Mouse (Mus musculus): ENCODE measurements around the gene Cdh13.

The Cdh13 gene

GRCm38 (mm10) chr8:118380782-118381181, 97.2 kb downstream of the Cdh13 start:
- DNase-seq (ENCODE audit: low spot score in 2 of 2) = no peak

- DNase-seq (ENCODE audit: low spot score in 2 of 2) = no peak
Observed at GRCm38 (mm10) chr8:118381641-118382040, 98.1 kb downstream of the Cdh13 start.

- DNase-seq (ENCODE audit: low spot score in 2 of 2) = no peak
Observed at GRCm38 (mm10) chr8:118384314-118384713, 100.8 kb downstream of the Cdh13 start.

GRCm38 (mm10) chr8:118389456-118389855, 105.9 kb downstream of the Cdh13 start:
- no peak for DNase-seq (ENCODE audit: low spot score in 2 of 2)

GRCm38 (mm10) chr8:118393909-118394650, 110.5 kb downstream of the Cdh13 start:
- no peak for DNase-seq (ENCODE audit: low spot score in 2 of 2)

- no peak for DNase-seq (ENCODE audit: low spot score in 2 of 2)
Observed at GRCm38 (mm10) chr8:118395178-118395577, 111.6 kb downstream of the Cdh13 start.

GRCm38 (mm10) chr8:118404836-118405235, 121.3 kb downstream of the Cdh13 start:
- no peak for DNase-seq (ENCODE audit: low spot score in 2 of 2)

- no peak for DNase-seq (ENCODE audit: low spot score in 2 of 2)
Observed at GRCm38 (mm10) chr8:118407322-118407721, 123.8 kb downstream of the Cdh13 start.

GRCm38 (mm10) chr8:118409396-118409795, 125.9 kb downstream of the Cdh13 start:
- DNase-seq (ENCODE audit: low spot score in 2 of 2) = no peak

- no peak for DNase-seq (ENCODE audit: low spot score in 2 of 2)
Observed at GRCm38 (mm10) chr8:118410341-118410970, 126.9 kb downstream of the Cdh13 start.

- DNase-seq (ENCODE audit: low spot score in 2 of 2) = no peak
Observed at GRCm38 (mm10) chr8:118415672-118416071, 132.1 kb downstream of the Cdh13 start.

- no peak for DNase-seq (ENCODE audit: low spot score in 2 of 2)
Observed at GRCm38 (mm10) chr8:118416811-118417355, 133.3 kb downstream of the Cdh13 start.

- DNase-seq (ENCODE audit: low spot score in 2 of 2) = no peak
Observed at GRCm38 (mm10) chr8:118422624-118423023, 139.1 kb downstream of the Cdh13 start.

GRCm38 (mm10) chr8:118428941-118429340, 145.4 kb downstream of the Cdh13 start:
- DNase-seq (ENCODE audit: low spot score in 2 of 2) = no peak

- DNase-seq (ENCODE audit: low spot score in 2 of 2) = no peak
Observed at GRCm38 (mm10) chr8:118431731-118432440, 148.4 kb downstream of the Cdh13 start.

GRCm38 (mm10) chr8:118433553-118434180, 150.1 kb downstream of the Cdh13 start:
- no peak for DNase-seq (ENCODE audit: low spot score in 2 of 2)

GRCm38 (mm10) chr8:118436751-118437150, 153.2 kb downstream of the Cdh13 start:
- no peak for DNase-seq (ENCODE audit: low spot score in 2 of 2)

- DNase-seq (ENCODE audit: low spot score in 2 of 2) = no peak
Observed at GRCm38 (mm10) chr8:118437152-118437551, 153.6 kb downstream of the Cdh13 start.

GRCm38 (mm10) chr8:118437874-118438273, 154.3 kb downstream of the Cdh13 start:
- no peak for DNase-seq (ENCODE audit: low spot score in 2 of 2)

- no peak for DNase-seq (ENCODE audit: low spot score in 2 of 2)
Observed at GRCm38 (mm10) chr8:118439857-118440256, 156.3 kb downstream of the Cdh13 start.

GRCm38 (mm10) chr8:118443361-118443760, 159.8 kb downstream of the Cdh13 start:
- no peak for DNase-seq (ENCODE audit: low spot score in 2 of 2)

- DNase-seq (ENCODE audit: low spot score in 2 of 2) = no peak
Observed at GRCm38 (mm10) chr8:118444651-118445207, 161.2 kb downstream of the Cdh13 start.

Data from spleen, postnatal 10 days (tissue).